Mouse (Mus musculus): ENCODE data around the gene Olfr1359. TPM values are rescaled to one million over a fixed set of nuclear protein-coding genes. Genes with fewer than 3 reads are reported as not detected.
A peak's percentile ranks its signal among the peaks of the same experiment; 100 is the strongest.
"Not testable (repeated sequence)": the region's sequence is repeated elsewhere in the genome, so short reads cannot be mapped to it uniquely, and the experiment has no call there.

Gene Olfr1359
- polyA plus RNA-seq, 1 experiment from 2014 or later, result not detected

DNA sequence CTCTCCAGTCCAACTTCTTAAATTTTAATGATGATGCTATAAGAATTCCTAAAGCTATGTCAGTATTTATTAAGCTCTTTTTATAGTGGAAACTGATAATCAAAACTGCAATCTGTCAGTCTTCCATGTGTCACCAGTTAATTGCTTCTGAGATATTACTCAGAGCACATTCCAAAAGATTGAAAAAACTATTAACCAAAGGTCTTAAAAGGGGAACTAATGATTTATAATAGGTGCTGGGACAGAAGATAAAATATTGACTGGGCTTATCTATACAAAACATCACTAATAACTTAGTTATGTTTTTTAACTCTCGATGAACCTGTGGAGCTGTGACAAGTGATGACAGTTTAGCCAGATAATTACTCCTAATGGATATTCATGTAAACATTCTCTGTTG lies 47.1 kb downstream of the Olfr1359 start:
- 63% methylated on average over 1 of the region's 1 CpGs for WGBS
- Histone ChIP-seq H3K36me3 (ENCODE audit: control insufficient read depth, insufficient read depth, low read length) (no peaks in the 10 kb centered on the region), H3K9ac (ENCODE audit: low read depth, low read length) (no peak overlapping the region), H3K27ac (ENCODE audit: low read depth, low read length) (no peak overlapping the region), H3K4me3 (ENCODE audit: low read depth, low read length) (no peak overlapping the region), H3K9me3 (ENCODE audit: control insufficient read depth, low read length) (no peaks in the 10 kb centered on the region), H3K4me1 (replicated peaks; ENCODE audit: control insufficient read depth, insufficient read depth, low read length) (peaks cover 3% of the 10 kb centered on the region), H3K4me2 (no peak overlapping the region), H3K27me3 (replicated peaks; ENCODE audit: control insufficient read depth, insufficient read depth, low read length) (no peaks in the 10 kb centered on the region)
- no peak for DNase-seq (ENCODE audit: low spot score)
- no peak for ATAC-seq (replicated peaks; ENCODE audit: low FRiP score)

DNA sequence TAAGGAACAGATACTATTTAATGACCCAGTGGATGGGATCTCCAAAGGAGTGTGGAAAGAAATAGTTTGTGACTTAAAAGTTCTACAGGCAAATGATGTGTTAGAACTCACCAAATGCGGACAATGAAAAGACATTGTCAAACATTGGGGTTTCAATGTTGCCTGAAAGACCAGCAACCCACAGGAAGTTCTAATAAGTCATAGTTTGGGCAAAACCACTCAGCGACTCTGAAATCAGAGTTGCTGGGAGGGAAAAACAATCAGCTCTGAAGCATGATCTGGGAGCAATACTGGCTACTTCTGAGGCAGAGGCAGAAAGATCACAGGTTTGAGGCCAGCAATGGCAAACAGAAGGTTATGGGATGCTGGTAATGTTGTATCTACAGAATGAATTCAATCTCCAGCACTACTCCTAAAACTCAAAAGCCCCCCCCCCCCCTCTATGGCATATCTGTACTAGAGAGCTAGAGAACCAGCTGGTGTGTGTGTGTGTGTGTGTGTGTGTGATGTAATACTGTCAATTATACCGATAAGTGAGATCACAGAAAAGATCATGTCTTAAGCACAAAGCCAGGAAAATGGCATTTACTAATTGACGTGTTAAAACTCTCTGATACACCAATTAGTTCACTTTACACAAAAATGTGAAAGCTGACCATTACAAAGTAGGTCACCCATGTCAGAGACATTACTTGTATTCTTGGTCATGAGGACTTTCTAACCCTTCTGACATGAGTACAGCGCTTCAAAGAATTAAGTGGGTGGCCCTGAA lies 51.7 kb downstream of the Olfr1359 start:
- Histone ChIP-seq H3K27ac (ENCODE audit: low read depth, low read length) (peak overlapping the region; percentile 97), H3K9me3 (ENCODE audit: control insufficient read depth, low read length) (no peaks in the 10 kb centered on the region), H3K9ac (ENCODE audit: low read depth, low read length) (peak overlapping the region; percentile 81), H3K36me3 (ENCODE audit: control insufficient read depth, insufficient read depth, low read length) (no peaks in the 10 kb centered on the region), H3K4me3 (ENCODE audit: low read depth, low read length) (peak overlapping the region; percentile 58), H3K4me1 (replicated peaks; ENCODE audit: control insufficient read depth, insufficient read depth, low read length) (peaks cover 11% of the 10 kb centered on the region), H3K4me2 (peak overlapping the region; percentile 83), H3K27me3 (replicated peaks; ENCODE audit: control insufficient read depth, insufficient read depth, low read length) (no peaks in the 10 kb centered on the region)
- DNase-seq (ENCODE audit: low spot score) (peak; percentile 57), ATAC-seq (replicated peaks; ENCODE audit: low FRiP score) (0 out of 2 replicates have a peak, but pooled peaks have one; percentile 9)
- 5% methylated on average over 5 of the region's 5 CpGs for WGBS

DNA sequence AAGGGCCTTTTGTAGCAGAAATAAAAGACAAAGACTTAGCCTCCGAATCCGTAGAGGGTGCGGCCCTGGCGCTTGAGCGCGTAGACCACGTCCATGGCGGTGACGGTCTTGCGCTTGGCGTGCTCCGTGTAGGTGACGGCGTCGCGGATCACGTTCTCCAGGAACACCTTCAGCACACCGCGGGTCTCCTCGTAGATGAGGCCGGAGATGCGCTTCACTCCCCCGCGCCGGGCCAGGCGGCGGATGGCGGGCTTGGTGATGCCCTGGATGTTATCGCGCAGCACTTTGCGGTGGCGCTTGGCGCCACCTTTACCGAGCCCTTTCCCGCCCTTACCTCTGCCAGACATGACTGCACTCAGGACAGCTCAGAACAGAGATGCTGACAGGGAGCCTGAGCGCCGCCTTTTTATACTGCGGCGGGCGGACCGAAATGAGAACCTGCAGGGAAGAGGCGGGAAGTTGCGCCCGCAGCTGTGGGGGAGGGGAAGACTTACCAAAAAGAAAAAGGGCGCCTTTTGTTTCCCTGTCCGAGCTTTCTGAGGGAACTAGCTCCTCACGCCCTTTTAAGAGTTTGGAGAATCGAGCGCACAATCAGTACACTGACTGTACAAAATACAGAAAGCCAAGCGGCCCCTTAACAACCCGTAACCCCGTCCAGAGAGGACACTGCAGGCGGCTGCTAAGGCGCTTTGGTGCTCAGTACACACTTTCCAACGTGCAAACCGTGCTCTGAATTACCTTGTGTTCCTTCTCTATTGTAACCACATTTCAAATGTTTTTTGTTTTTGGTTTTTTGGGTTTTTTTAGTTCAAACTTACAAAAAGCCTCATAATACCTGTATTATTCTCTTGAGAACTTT lies 52.5 kb downstream of the Olfr1359 start, which contains the start of gene Hist1h4k:
TSS of gene Hist1h4k (minus strand) at position 347 of the 859 bp plus-strand sequence.
- H3K9me3 ChIP-seq (ENCODE audit: control insufficient read depth, low read length); H3K36me3 ChIP-seq (ENCODE audit: control insufficient read depth, insufficient read depth, low read length); H3K27me3 ChIP-seq (replicated peaks; ENCODE audit: control insufficient read depth, insufficient read depth, low read length): not testable (repeated sequence)
- Histone ChIP-seq H3K4me1 (replicated peaks; ENCODE audit: control insufficient read depth, insufficient read depth, low read length) (peaks cover 11% of the 10 kb centered on the region), H3K4me2 (peak within 1 kb of the TSS; percentile 83), H3K27ac (ENCODE audit: low read depth, low read length) (peak within 1 kb of the TSS; percentile 97), H3K4me3 (ENCODE audit: low read depth, low read length) (peak within 1 kb of the TSS; percentile 58), H3K9ac (ENCODE audit: low read depth, low read length) (peak within 1 kb of the TSS; percentile 81)
- under 1% methylated on average over 45 of the region's 56 CpGs for WGBS
- DNase-seq (ENCODE audit: low spot score), result peak; percentile 98
- ATAC-seq (replicated peaks; ENCODE audit: low FRiP score), result peak; percentile 71

DNA sequence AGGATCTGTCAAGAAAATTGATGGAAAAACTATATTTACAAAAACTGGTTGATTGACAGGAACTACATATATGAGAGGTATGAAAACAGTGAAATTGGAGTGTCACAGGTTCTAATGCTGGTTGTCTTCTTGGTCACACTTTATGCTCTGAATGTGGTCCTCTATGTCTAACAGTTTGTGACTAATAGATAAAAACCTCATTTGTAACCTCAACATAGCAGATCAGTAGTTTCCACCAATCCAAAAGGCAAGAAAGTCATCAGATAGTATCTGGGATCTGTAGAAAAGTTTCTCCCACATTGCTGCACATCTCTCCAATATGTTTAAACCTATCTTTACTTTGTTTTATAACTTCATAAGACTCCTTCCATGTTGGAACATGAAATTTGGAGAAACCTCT lies 53.5 kb downstream of the Olfr1359 start:
- no peak for ATAC-seq (replicated peaks; ENCODE audit: low FRiP score)
- peak overlapping the region; percentile 22; the same call in 1 of the 2 replicates for H3K4me2 ChIP-seq
- H3K9me3 ChIP-seq (ENCODE audit: control insufficient read depth, low read length), result no peaks in the 10 kb centered on the region
- H3K4me3 ChIP-seq (ENCODE audit: low read depth, low read length), result no peak overlapping the region
- H3K9ac ChIP-seq (ENCODE audit: low read depth, low read length), result peak overlapping the region; percentile 66
- no peaks in the 10 kb centered on the region for H3K36me3 ChIP-seq (ENCODE audit: control insufficient read depth, insufficient read depth, low read length)
- DNase-seq (ENCODE audit: low spot score), result no peak
- peaks cover 11% of the 10 kb centered on the region for H3K4me1 ChIP-seq (replicated peaks; ENCODE audit: control insufficient read depth, insufficient read depth, low read length)
- no peaks in the 10 kb centered on the region for H3K27me3 ChIP-seq (replicated peaks; ENCODE audit: control insufficient read depth, insufficient read depth, low read length)
- peak overlapping the region; percentile 97 for H3K27ac ChIP-seq (ENCODE audit: low read depth, low read length)

DNA sequence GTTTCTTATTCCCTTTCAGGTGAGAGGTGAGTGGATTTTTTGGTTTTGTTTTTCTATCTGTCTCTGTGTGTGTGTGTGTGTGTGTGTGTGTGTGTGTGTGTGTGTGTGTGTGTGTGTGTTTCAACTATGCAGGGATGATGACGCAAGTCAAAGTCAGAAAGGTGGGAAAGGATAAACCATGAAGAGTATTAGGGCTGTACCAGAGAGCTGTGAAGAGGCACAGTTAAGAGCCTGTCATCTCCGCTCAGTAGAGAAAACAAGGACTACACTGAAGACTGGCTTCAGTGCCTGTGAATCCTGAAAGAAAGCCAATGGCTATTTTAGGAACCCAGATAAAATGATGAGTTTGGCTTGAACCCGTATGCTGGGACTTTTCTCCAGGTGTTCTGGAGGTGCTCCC lies 53.9 kb downstream of the Olfr1359 start:
- Histone ChIP-seq H3K27me3 (replicated peaks; ENCODE audit: control insufficient read depth, insufficient read depth, low read length) (no peaks in the 10 kb centered on the region), H3K4me2 (peak overlapping the region; percentile 61; the same call in 1 of the 2 replicates), H3K36me3 (ENCODE audit: control insufficient read depth, insufficient read depth, low read length) (no peaks in the 10 kb centered on the region), H3K4me3 (ENCODE audit: low read depth, low read length) (peak overlapping the region; percentile 41), H3K4me1 (replicated peaks; ENCODE audit: control insufficient read depth, insufficient read depth, low read length) (peaks cover 11% of the 10 kb centered on the region), H3K9me3 (ENCODE audit: control insufficient read depth, low read length) (no peaks in the 10 kb centered on the region), H3K9ac (ENCODE audit: low read depth, low read length) (peak overlapping the region; percentile 66), H3K27ac (ENCODE audit: low read depth, low read length) (peak overlapping the region; percentile 97)
- ATAC-seq (replicated peaks; ENCODE audit: low FRiP score), result no peak
- DNase-seq (ENCODE audit: low spot score), result no peak
- WGBS, result 53% methylated on average over 3 of the region's 3 CpGs

DNA sequence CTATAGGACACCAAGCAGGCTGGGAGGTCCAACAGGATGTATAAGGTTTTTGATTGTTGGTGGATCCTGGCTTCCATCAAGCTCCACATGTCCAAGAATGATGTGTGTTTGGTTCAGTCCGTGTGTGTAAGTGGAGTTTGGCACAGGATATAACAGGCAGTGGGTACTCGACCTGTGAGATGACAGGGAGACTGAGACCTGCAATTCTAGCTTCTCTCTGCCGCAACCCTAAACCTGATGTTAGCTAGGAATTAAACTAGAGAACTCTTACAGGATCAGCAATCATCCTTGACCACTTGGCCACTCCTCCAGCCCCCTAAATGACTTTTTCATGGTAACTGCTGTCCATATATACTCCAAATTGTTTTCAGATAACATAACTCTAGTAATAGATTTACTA lies 54.4 kb downstream of the Olfr1359 start:
- Histone ChIP-seq H3K27ac (ENCODE audit: low read depth, low read length) (peak overlapping the region; percentile 97), H3K9ac (ENCODE audit: low read depth, low read length) (peak overlapping the region; percentile 66), H3K27me3 (replicated peaks; ENCODE audit: control insufficient read depth, insufficient read depth, low read length) (no peaks in the 10 kb centered on the region), H3K4me3 (ENCODE audit: low read depth, low read length) (peak overlapping the region; percentile 41), H3K4me1 (replicated peaks; ENCODE audit: control insufficient read depth, insufficient read depth, low read length) (peaks cover 11% of the 10 kb centered on the region), H3K4me2 (peak overlapping the region; percentile 61), H3K36me3 (ENCODE audit: control insufficient read depth, insufficient read depth, low read length) (no peaks in the 10 kb centered on the region), H3K9me3 (ENCODE audit: control insufficient read depth, low read length) (no peaks in the 10 kb centered on the region)
- ATAC-seq (replicated peaks; ENCODE audit: low FRiP score) (no peak), DNase-seq (ENCODE audit: low spot score) (peak; percentile 50)
- 39% methylated on average over 3 of the region's 3 CpGs for WGBS

DNA sequence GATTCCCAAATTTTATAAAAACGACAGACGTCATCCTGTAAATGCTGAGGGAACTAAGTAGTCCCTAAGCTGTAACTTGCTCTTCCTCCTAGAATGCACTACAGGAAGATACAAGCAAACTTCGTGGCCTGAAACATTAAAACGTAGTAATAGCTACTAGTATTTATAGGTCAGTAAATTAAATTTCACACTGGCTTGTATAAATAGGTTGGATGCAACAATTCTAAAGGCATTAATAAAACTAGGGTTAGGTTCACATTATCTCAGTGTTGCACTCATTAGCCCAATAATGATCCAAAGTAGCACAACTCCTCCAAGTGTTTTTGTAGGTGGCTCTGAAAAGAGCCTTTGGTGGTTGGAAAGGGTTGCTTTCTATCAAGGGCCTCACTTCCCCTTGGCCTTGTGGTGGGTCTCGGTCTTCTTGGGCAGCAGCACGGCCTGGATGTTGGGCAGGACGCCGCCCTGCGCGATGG lies 55.2 kb downstream of the Olfr1359 start:
- H3K27ac ChIP-seq (ENCODE audit: low read depth, low read length), result peak overlapping the region; percentile 97
- H3K4me2 ChIP-seq, result peak overlapping the region; percentile 61
- no peaks in the 10 kb centered on the region for H3K9me3 ChIP-seq (ENCODE audit: control insufficient read depth, low read length)
- H3K4me3 ChIP-seq (ENCODE audit: low read depth, low read length), result peak overlapping the region; percentile 41
- WGBS, result 2% methylated on average over 10 of the region's 10 CpGs
- peak overlapping the region; percentile 66 for H3K9ac ChIP-seq (ENCODE audit: low read depth, low read length)
- ATAC-seq (replicated peaks; ENCODE audit: low FRiP score), result no peak
- no peaks in the 10 kb centered on the region for H3K36me3 ChIP-seq (ENCODE audit: control insufficient read depth, insufficient read depth, low read length)
- peaks cover 11% of the 10 kb centered on the region for H3K4me1 ChIP-seq (replicated peaks; ENCODE audit: control insufficient read depth, insufficient read depth, low read length)
- H3K27me3 ChIP-seq (replicated peaks; ENCODE audit: control insufficient read depth, insufficient read depth, low read length), result no peaks in the 10 kb centered on the region
- no peak for DNase-seq (ENCODE audit: low spot score)

DNA sequence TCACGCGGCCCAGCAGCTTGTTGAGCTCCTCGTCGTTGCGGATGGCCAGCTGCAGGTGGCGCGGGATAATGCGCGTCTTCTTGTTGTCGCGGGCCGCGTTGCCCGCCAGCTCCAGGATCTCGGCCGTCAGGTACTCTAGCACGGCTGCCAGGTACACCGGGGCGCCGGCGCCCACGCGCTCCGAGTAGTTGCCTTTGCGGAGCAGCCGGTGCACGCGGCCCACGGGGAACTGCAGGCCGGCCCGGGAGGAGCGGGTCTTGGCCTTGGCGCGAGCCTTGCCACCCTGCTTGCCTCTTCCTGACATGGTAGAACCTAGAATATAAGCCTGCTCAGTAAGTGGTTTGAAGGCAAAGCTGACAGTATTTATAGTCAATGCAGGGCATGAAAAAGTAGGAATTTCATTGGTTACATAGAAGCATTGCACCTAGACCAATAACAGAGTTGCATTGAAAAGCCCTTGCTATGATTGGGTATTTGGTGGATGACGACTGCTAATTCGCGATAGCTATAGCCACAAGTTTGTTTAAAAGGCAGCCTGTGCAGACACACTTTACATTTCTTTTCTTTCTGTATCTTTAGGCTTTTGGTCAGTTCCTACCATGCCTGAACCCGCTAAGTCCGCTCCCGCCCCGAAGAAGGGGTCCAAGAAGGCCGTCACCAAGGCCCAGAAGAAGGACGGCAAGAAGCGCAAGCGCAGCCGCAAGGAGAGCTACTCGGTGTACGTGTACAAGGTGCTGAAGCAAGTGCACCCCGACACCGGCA lies 55.8 kb downstream of the Olfr1359 start, which contains the start of the genes Hist1h2ak and Hist1h2bn:
TSS of gene Hist1h2ak (minus strand) at position 304 of the 762 bp plus-strand sequence.
TSS of gene Hist1h2bn (plus strand) at position 600 of the 762 bp plus-strand sequence.
- Histone ChIP-seq H3K4me3 (ENCODE audit: low read depth, low read length) (peak within 1 kb of the TSS; percentile 42), H3K9ac (ENCODE audit: low read depth, low read length) (peak within 1 kb of the TSS; percentile 70), H3K4me2 (peak within 1 kb of the TSS; percentile 61), H3K27ac (ENCODE audit: low read depth, low read length) (peak within 1 kb of the TSS; percentile 99)
- WGBS, result under 1% methylated on average over 39 of the region's 50 CpGs
- ATAC-seq (replicated peaks; ENCODE audit: low FRiP score), result peak; percentile 83
- H3K4me1 ChIP-seq (replicated peaks; ENCODE audit: control insufficient read depth, insufficient read depth, low read length); H3K36me3 ChIP-seq (ENCODE audit: control insufficient read depth, insufficient read depth, low read length); H3K27me3 ChIP-seq (replicated peaks; ENCODE audit: control insufficient read depth, insufficient read depth, low read length); H3K9me3 ChIP-seq (ENCODE audit: control insufficient read depth, low read length): not testable (repeated sequence)
- peak; percentile 74 for DNase-seq (ENCODE audit: low spot score)
